Mouse (Mus musculus): ENCODE data around the gene 1520401A03Rik. TPM values are rescaled to one million over a fixed set of nuclear protein-coding genes. Genes with fewer than 3 reads are reported as not detected.

Gene 1520401A03Rik
- polyA plus RNA-seq, 1 experiment from 2014 or later = not detected

DNA sequence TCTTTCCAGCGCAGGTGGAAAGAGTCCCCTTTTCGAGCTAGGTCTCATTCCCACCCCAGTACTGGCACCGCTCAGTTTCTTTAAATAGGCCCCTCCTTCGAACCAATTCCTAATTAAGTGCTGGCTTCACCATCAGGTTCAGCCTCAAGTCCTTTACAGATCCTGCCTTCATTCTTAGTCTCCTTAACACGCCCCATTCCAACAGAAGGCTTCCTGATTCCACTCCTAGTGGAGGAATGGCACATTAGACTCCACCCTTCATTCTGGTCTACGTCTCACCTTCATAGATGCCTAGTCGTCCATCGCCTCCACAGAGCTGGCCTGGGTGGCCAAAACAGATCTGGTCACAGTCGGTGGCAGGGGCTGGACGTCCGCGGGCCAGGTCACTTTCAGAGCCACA, 20.4 kb upstream of the 1520401A03Rik start:
- ChIA-PET CTCF (no interaction called here), POLR2A (no interaction called here)
- DNase-seq (ENCODE audit: low read depth, low spot score) = no peak
- ATAC-seq = no peak
- no peak for TF ChIP-seq CTCF (IDR thresholded peaks at IDR 0.05)
- in situ Hi-C loops (cut with MboI; ENCODE audit: low pct_unique_long_range_greater_than_20kb) = no loop called here
- H3K27me3 ChIP-seq = peaks cover 4% of the 10 kb centered on the region

DNA sequence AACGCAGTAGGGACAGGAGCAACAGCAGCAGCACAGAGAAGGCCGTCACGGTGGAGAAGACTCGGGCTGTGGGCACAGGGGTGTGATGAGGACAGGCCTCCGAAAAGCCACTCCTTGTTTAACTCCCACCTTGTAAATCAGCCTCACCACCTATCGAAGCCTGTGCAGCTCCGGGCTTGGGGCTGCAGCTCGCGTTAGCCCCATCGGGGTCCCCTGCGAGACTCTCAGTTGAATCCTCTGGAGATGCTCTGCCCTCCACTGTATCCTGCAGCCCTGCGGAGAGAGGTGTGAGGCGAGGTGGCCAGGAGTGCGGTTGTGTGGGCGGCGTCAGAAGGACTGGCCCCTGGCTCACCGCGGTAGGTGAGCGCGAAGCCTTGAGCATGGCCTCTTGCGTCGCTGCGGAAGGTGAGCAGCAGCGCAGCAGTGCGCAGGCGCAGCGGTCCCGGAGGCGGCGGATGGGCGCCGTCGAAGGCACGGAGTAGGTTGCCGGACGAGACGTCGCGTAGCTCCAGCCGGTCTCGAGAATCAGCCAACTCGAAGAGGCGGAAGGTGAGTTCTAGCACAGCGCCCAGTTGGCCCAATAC, 19.7 kb upstream of the 1520401A03Rik start:
- ATAC-seq = no peak
- peaks cover 4% of the 10 kb centered on the region for H3K27me3 ChIP-seq
- ChIA-PET POLR2A (no interaction called here), CTCF (no interaction called here)
- in situ Hi-C loops (cut with MboI; ENCODE audit: low pct_unique_long_range_greater_than_20kb) = no loop called here
- no peak for TF ChIP-seq CTCF (IDR thresholded peaks at IDR 0.05)
- no peak for DNase-seq (ENCODE audit: low read depth, low spot score)

DNA sequence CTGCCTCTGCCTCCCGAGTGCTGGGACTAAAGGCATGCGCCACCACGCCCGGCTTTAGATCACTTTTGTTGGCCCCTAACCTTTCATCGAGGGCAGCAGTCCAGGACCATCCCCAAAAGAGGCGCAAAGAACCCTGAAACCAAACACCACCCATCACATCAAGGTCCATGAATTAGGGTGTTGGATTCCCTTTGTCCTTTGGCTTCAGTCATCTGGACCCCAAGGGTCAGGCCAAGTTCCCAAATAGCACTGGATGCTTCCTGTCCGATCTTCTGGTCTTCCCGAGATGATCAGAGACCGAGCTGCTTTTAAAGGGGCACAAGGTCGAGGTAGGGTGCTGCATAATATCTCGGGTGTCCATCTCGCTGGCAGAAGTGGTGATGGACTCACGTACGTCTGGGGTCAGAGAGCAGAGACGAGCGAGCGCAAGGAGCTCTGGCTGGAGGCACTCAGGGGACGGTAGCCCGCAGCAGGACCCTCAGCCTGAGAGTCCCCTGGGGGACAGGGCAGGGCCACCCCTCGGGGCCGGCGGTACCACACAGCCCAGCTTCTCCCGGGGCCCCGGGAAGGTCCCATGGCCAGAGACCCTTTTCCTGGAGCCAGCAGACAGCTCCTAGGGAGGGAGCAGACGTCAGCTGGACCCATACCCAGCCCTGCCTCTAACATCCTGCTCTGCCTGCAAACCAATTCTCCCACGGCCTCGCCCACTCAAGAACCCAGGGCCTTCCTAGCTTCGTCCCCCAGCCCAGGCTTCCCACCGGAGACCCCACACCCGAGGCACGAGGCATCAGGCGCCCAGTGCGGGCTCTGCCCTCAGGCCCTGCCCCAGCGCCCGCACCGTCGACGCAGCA, 19.0 kb upstream of the 1520401A03Rik start:
- DNase-seq (ENCODE audit: low read depth, low spot score) (no peak), ATAC-seq (no peak)
- in situ Hi-C loops (cut with MboI; ENCODE audit: low pct_unique_long_range_greater_than_20kb) = no loop called here
- peaks cover 4% of the 10 kb centered on the region for H3K27me3 ChIP-seq
- POLR2A ChIA-PET = no interaction called here
- TF ChIP-seq CTCF (IDR thresholded peaks at IDR 0.05) = no peak
- CTCF ChIA-PET = no interaction called here

DNA sequence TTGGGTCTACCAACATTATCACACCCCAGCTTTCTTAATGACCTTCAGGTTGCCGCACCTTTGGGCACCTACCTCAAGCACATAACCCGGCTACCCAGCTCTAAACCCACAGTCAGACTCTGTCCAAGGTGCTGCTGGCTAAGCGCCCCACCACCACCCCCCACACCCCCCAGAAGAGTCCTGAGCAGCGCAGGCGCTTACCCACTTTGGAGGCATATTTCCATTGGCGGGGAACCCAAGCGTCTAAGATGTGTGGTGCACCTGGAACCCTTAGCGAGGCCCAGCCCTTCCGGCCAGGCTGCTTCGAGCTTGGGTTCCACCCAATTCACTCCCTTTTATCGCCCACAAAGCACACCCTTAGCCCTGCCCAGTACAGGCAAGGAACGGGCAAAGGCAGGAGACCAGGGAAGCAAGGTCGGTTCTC, 18.0 kb upstream of the 1520401A03Rik start, which contains the start of gene Paqr4:
Gene Paqr4 (minus strand): TSS at position 270 of the 424 bp plus-strand sequence.
- ATAC-seq (peak; percentile 6), DNase-seq (ENCODE audit: low read depth, low spot score) (no peak)
- peaks cover 4% of the 10 kb centered on the region for H3K27me3 ChIP-seq
- POLR2A ChIA-PET = interaction anchor here (0.6 kb wide), 1 partner anchor 11 kb away, joined by 5 read pairs; no protein-coding TSS in a partner anchor
- CTCF ChIA-PET = interaction anchor here (1.3 to 1.5 kb wide), 2 partner anchors 8 to 34 kb away, joined by 4 to 5 read pairs; no protein-coding TSS in a partner anchor
- TF ChIP-seq CTCF (IDR thresholded peaks at IDR 0.05) = no peak
- in situ Hi-C loops (cut with MboI; ENCODE audit: low pct_unique_long_range_greater_than_20kb) = no loop called here

DNA sequence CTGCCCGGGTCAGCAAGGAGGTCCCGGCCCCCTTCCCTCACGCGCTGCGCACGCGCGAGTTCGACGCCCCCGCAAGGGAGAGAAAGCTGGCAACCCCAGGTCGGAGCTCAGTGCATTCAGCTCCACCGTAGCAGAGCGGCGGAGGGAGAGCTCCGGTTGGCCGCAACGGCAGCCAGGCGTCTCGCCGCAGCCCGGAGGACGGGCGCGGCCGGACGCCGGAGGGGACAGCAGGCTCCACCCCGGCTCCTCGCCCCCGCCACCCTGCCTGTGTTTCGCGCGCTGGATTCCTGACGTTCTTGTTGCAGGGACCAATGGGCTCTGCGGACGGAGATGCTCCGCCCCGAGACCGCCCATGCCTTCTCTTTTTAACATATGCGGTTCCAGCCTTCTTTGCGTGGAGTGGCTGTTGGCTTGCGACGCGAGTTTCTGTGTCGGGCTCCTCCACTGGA, 17.6 kb upstream of the 1520401A03Rik start:
- ATAC-seq = peak; percentile 76
- CTCF ChIA-PET = interaction anchor here (1.0 to 1.5 kb wide), 3 partner anchors 9 to 34 kb away, joined by 4 to 5 read pairs (median 4); no protein-coding TSS in a partner anchor
- POLR2A ChIA-PET = interaction anchor here (0.6 to 1.2 kb wide), 2 partner anchors 11 to 13 kb away, joined by 4 to 5 read pairs; no protein-coding TSS in a partner anchor
- in situ Hi-C loops (cut with MboI; ENCODE audit: low pct_unique_long_range_greater_than_20kb) = no loop called here
- no peak for DNase-seq (ENCODE audit: low read depth, low spot score)
- peaks cover 4% of the 10 kb centered on the region for H3K27me3 ChIP-seq
- no peak for TF ChIP-seq CTCF (IDR thresholded peaks at IDR 0.05)

DNA sequence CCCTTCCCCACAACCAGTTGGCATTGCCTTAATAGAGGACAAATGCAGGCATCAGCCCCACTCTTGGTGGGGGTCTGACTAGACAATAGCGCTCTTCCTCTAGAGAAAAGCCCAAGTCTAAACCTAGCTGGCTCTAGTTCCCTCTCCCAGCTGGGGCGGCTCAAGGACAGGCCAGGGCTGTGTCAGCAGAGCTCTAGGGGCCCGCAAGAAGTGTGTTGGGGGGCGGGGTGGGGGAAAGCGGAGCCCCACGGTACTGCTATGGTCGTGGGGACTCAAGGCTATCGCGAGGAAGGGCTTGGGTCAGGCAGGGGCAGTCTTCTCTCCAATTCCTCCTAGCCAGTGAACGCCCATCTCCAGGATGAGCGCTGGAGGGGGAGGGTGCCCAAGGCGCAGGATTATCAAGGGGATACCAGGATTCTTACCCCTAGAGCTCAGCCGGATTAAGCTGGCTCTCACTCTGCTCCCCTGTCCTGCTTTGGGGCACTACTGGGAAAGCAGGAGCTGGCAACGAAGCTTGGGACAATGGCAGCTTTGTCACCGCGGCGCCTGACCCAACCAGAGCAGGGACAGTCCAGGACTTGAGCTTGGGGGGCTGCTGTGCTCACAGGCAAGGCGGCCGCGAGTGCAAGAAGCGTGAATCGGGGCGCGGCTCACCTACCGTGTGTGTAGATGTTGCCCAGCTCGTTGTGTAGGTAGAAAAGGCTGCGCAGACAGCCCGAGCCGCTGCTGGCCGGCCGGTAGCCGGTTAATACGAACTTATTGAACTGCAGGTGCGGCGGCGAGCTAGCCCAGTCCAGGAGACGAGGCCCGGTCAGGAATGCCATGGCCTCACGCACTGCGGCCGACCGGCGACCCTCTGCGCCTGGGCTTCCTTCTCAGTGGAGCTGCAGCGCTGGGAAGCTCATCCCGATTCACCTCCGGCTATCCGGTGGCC, 16.9 kb upstream of the 1520401A03Rik start:
- ATAC-seq = peak; percentile 11
- in situ Hi-C loops (cut with MboI; ENCODE audit: low pct_unique_long_range_greater_than_20kb) = no loop called here
- DNase-seq (ENCODE audit: low read depth, low spot score) = no peak
- H3K27me3 ChIP-seq = no peaks in the 10 kb centered on the region
- ChIA-PET CTCF (interaction anchor here (0.9 to 1.6 kb wide), 6 partner anchors 9 to 33 kb away, joined by 3 to 5 read pairs (median 4); no protein-coding TSS in a partner anchor), POLR2A (interaction anchor here (1.2 kb wide), 1 partner anchor 13 kb away, joined by 4 read pairs; no protein-coding TSS in a partner anchor)
- no peak for TF ChIP-seq CTCF (IDR thresholded peaks at IDR 0.05)

DNA sequence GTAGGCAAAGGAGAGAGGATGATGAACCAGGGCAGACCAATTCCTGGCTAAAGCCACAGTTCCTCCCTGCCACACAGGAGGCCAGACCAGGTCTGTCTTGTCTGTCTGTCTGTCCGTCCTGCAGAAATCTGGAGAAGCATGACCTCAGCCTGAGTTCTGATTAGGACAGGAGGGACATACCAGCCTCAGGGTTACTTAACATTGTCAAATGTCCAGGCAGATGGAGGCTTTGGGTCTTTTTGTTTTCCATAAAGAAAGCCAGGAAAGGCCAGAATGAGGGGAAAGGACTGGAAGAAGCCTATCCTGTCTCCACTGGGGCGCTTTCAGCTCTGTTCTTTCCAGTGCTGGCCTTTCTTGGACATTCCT, 16.2 kb upstream of the 1520401A03Rik start:
- in situ Hi-C loops (cut with MboI; ENCODE audit: low pct_unique_long_range_greater_than_20kb) = no loop called here
- ATAC-seq = no peak
- POLR2A ChIA-PET = no interaction called here
- no peaks in the 10 kb centered on the region for H3K27me3 ChIP-seq
- CTCF ChIA-PET = interaction anchor here (1.5 to 1.6 kb wide), 2 partner anchors 10 to 14 kb away, joined by 3 to 5 read pairs; no protein-coding TSS in a partner anchor
- TF ChIP-seq CTCF (IDR thresholded peaks at IDR 0.05) = no peak
- no peak for DNase-seq (ENCODE audit: low read depth, low spot score)

DNA sequence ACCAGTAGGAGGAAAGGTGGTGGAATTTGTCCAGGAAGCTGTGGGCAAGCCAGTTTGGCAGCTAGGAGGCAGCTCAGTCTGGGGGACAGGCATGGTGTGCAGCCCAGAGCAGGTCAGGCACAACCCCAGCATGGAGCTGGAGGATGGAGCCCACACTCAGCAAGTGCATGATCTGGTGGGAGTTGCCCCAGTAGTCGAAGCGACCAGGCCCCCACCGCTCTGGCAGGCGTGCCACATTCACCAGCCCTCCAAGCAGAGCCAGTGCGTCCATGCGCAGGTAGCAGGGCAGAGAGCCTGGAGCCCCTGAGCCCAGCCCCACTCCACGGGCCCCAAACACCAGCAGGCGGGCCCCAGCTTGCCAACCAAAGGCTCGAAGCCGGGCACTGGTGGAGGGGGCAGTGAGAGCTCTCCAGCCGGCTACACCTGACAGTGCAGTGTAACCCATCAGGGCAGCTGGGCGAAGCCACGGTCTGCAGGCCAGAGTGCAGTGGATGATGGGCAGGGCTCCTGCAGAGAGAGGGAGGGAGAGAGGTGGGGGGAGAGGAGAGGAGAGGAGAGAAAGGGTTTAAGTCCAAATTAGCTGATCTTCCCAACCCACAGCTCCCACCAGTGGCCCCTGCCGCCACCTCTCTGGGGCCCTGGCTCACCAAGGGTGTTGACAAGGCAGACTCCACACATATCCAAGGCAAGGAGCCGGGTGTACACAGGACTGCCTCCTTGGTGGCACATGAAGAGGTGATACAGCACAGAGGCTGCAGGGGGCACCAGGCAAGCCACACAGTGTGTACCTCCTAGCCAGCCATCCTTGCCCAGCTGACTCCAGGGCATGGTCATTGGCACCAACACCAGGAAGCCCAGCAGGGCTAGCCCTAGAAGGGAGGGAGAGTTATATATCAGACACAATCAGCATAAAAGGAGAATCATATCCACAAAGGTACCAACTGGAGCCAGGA, 15.2 kb upstream of the 1520401A03Rik start:
- ATAC-seq = no peak
- no peak for TF ChIP-seq CTCF (IDR thresholded peaks at IDR 0.05)
- H3K27me3 ChIP-seq = no peaks in the 10 kb centered on the region
- no peak for DNase-seq (ENCODE audit: low read depth, low spot score)
- ChIA-PET CTCF (interaction anchor here (1.2 to 1.6 kb wide), 3 partner anchors 9 to 13 kb away, joined by 3 to 5 read pairs (median 4); no protein-coding TSS in a partner anchor), POLR2A (no interaction called here)
- in situ Hi-C loops (cut with MboI; ENCODE audit: low pct_unique_long_range_greater_than_20kb) = no loop called here

DNA sequence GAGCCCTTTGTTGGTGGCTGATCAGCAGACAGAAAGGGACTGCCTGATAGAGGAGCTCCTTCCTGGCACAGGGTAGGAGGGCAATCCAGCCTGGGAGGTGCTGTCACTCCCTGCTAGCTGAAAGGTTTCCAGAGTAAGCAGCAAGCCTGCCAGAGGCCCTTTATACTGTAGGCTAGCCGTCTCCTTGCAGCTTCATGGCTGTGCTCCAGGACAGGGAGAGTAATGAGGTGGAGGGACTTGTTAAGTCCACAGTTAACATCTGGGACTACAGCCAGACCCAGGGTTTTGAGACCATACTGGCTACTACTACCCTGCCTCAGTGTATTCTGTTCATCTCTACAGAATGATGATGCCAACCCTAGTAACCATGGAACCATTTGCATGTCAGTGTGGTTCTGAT, 11.8 kb upstream of the 1520401A03Rik start:
- no peak for TF ChIP-seq CTCF (IDR thresholded peaks at IDR 0.05)
- ATAC-seq = no peak
- ChIA-PET POLR2A (no interaction called here), CTCF (no interaction called here)
- no peaks in the 10 kb centered on the region for H3K27me3 ChIP-seq
- in situ Hi-C loops (cut with MboI; ENCODE audit: low pct_unique_long_range_greater_than_20kb) = no loop called here
- DNase-seq (ENCODE audit: low read depth, low spot score) = no peak
